Mouse (Mus musculus): ENCODE data around the gene Tnks2. TPM values are rescaled to one million over a fixed set of nuclear protein-coding genes. Genes with fewer than 3 reads are reported as not detected.

The Tnks2 gene
- polyA plus RNA-seq, 1 experiment = 20.4 TPM

GRCm38 (mm10) chr19:36910424-36911045 is 76.5 kb downstream of the Tnks2 start:
- WGBS = 46% methylated on average over 12 of the region's 12 CpGs
- TF ChIP-seq CTCF (IDR thresholded peaks at IDR 0.05; ENCODE audit: control insufficient read depth, insufficient read depth, low read length) (no peak), POLR2A (IDR thresholded peaks at IDR 0.05; ENCODE audit: borderline replicate concordance, control insufficient read depth, low read depth, low read length) (no peak)

GRCm38 (mm10) chr19:36913064-36913463 is 79.0 kb downstream of the Tnks2 start:
- TF ChIP-seq POLR2A (IDR thresholded peaks at IDR 0.05; ENCODE audit: borderline replicate concordance, control insufficient read depth, low read depth, low read length) (no peak), CTCF (IDR thresholded peaks at IDR 0.05; ENCODE audit: control insufficient read depth, insufficient read depth, low read length) (no peak)
- Histone ChIP-seq H3K4me1 (ENCODE audit: control insufficient read depth, insufficient read depth, low read length) (no peaks in the 10 kb centered on the region; the same call in 1 of the 2 replicates), H3K27ac (ENCODE audit: control insufficient read depth, insufficient read depth, low read depth, low read length, poor library complexity) (no peak overlapping the region), H3K4me3 (replicated peaks; ENCODE audit: control insufficient read depth, low read depth, low read length) (no peak overlapping the region)
- WGBS = 75% methylated on average over 7 of the region's 7 CpGs

More at GRCm38 (mm10) chr19:36910424-36911045, 76.5 kb downstream of the Tnks2 start:
- H3K4me1 ChIP-seq (ENCODE audit: control insufficient read depth, insufficient read depth, low read length) = no peaks in the 10 kb centered on the region
- no peak overlapping the region for H3K27ac ChIP-seq (ENCODE audit: control insufficient read depth, insufficient read depth, low read depth, low read length, poor library complexity)
- H3K4me3 ChIP-seq (replicated peaks; ENCODE audit: control insufficient read depth, low read depth, low read length) = no peak overlapping the region

GRCm38 (mm10) chr19:36916206-36916605 is 82.2 kb downstream of the Tnks2 start:
- TF ChIP-seq POLR2A (IDR thresholded peaks at IDR 0.05; ENCODE audit: borderline replicate concordance, control insufficient read depth, low read depth, low read length) (no peak), CTCF (IDR thresholded peaks at IDR 0.05; ENCODE audit: control insufficient read depth, insufficient read depth, low read length) (no peak)

GRCm38 (mm10) chr19:36916876-36917389 is 82.9 kb downstream of the Tnks2 start:
- no peak overlapping the region for H3K27ac ChIP-seq (ENCODE audit: control insufficient read depth, insufficient read depth, low read depth, low read length, poor library complexity)
- no peaks in the 10 kb centered on the region; the same call in 1 of the 2 replicates for H3K4me1 ChIP-seq (ENCODE audit: control insufficient read depth, insufficient read depth, low read length)
- no peak for TF ChIP-seq CTCF (IDR thresholded peaks at IDR 0.05; ENCODE audit: control insufficient read depth, insufficient read depth, low read length)
- TF ChIP-seq POLR2A (IDR thresholded peaks at IDR 0.05; ENCODE audit: borderline replicate concordance, control insufficient read depth, low read depth, low read length) = no peak
- H3K4me3 ChIP-seq (replicated peaks; ENCODE audit: control insufficient read depth, low read depth, low read length) = no peak overlapping the region
- 76% methylated on average over 1 of the region's 1 CpGs for WGBS

More at GRCm38 (mm10) chr19:36916206-36916605, 82.2 kb downstream of the Tnks2 start:
- Histone ChIP-seq H3K4me1 (ENCODE audit: control insufficient read depth, insufficient read depth, low read length) (no peaks in the 10 kb centered on the region; the same call in 1 of the 2 replicates), H3K27ac (ENCODE audit: control insufficient read depth, insufficient read depth, low read depth, low read length, poor library complexity) (no peak overlapping the region), H3K4me3 (replicated peaks; ENCODE audit: control insufficient read depth, low read depth, low read length) (no peak overlapping the region)
- WGBS = 79% methylated on average over 4 of the region's 4 CpGs

GRCm38 (mm10) chr19:36918441-36919301 is 84.6 kb downstream of the Tnks2 start:
- Histone ChIP-seq H3K4me3 (replicated peaks; ENCODE audit: control insufficient read depth, low read depth, low read length) (peak overlapping the region; percentile 58), H3K4me1 (ENCODE audit: control insufficient read depth, insufficient read depth, low read length) (no peaks in the 10 kb centered on the region; the same call in 1 of the 2 replicates), H3K27ac (ENCODE audit: control insufficient read depth, insufficient read depth, low read depth, low read length, poor library complexity) (no peak overlapping the region; the same call in 1 of the 2 replicates)
- TF ChIP-seq POLR2A (IDR thresholded peaks at IDR 0.05; ENCODE audit: borderline replicate concordance, control insufficient read depth, low read depth, low read length) (no peak), CTCF (IDR thresholded peaks at IDR 0.05; ENCODE audit: control insufficient read depth, insufficient read depth, low read length) (no peak)
- under 1% methylated on average over 84 of the region's 85 CpGs for WGBS

GRCm38 (mm10) chr19:36919466-36919865 is 85.4 kb downstream of the Tnks2 start, which contains the start of gene Fgfbp3:
Gene Fgfbp3, minus strand, starts transcription at chr19:36919615.
- TF ChIP-seq POLR2A (IDR thresholded peaks at IDR 0.05; ENCODE audit: borderline replicate concordance, control insufficient read depth, low read depth, low read length) = no peak
- no peak for TF ChIP-seq CTCF (IDR thresholded peaks at IDR 0.05; ENCODE audit: control insufficient read depth, insufficient read depth, low read length)
- H3K27ac ChIP-seq (ENCODE audit: control insufficient read depth, insufficient read depth, low read depth, low read length, poor library complexity) = no peak within 1 kb of the TSS; the same call in 1 of the 2 replicates
- 11% methylated on average over 12 of the region's 12 CpGs for WGBS
- no peaks in the 10 kb centered on the region; the same call in 1 of the 2 replicates for H3K4me1 ChIP-seq (ENCODE audit: control insufficient read depth, insufficient read depth, low read length)
- peak within 1 kb of the TSS; percentile 58 for H3K4me3 ChIP-seq (replicated peaks; ENCODE audit: control insufficient read depth, low read depth, low read length)

GRCm38 (mm10) chr19:36922015-36922414 is 88.0 kb downstream of the Tnks2 start:
- 20% methylated on average over 2 of the region's 2 CpGs for WGBS
- H3K4me3 ChIP-seq (replicated peaks; ENCODE audit: control insufficient read depth, low read depth, low read length) = no peak overlapping the region
- no peak overlapping the region for H3K27ac ChIP-seq (ENCODE audit: control insufficient read depth, insufficient read depth, low read depth, low read length, poor library complexity)
- TF ChIP-seq CTCF (IDR thresholded peaks at IDR 0.05; ENCODE audit: control insufficient read depth, insufficient read depth, low read length) = no peak
- H3K4me1 ChIP-seq (ENCODE audit: control insufficient read depth, insufficient read depth, low read length) = no peaks in the 10 kb centered on the region; the same call in 1 of the 2 replicates

- no peak overlapping the region for H3K4me3 ChIP-seq (replicated peaks; ENCODE audit: control insufficient read depth, low read depth, low read length)
- WGBS = 72% methylated on average over 3 of the region's 3 CpGs
- no peak overlapping the region for H3K27ac ChIP-seq (ENCODE audit: control insufficient read depth, insufficient read depth, low read depth, low read length, poor library complexity)
- no peaks in the 10 kb centered on the region; the same call in 1 of the 2 replicates for H3K4me1 ChIP-seq (ENCODE audit: control insufficient read depth, insufficient read depth, low read length)
- TF ChIP-seq CTCF (IDR thresholded peaks at IDR 0.05; ENCODE audit: control insufficient read depth, insufficient read depth, low read length) = no peak
- no peak for TF ChIP-seq POLR2A (IDR thresholded peaks at IDR 0.05; ENCODE audit: borderline replicate concordance, control insufficient read depth, low read depth, low read length)
Measured at GRCm38 (mm10) chr19:36922936-36923335, 88.9 kb downstream of the Tnks2 start.

Data from bone marrow, adult 2 months (tissue).